Mouse (Mus musculus) intestine, postnatal 0 days (tissue): ENCODE results near the gene Nubp1. TPM values are rescaled to one million over a fixed set of nuclear protein-coding genes. Genes with fewer than 3 reads are reported as not detected.

Experiments used
- ATAC-seq: fragments of 200-750 bp; cut with Nextera tagmentation; 2 replicates; pipeline ENCODE4 v1.8.0; 2017; ENCODE audit warnings: mild to moderate bottlenecking, moderate TSS enrichment, moderate library complexity
- H3K27ac ChIP-seq: fragments of 300-500 bp; sonication (generic); 2 replicates; pipeline ENCODE4 v1.5.1; 2014; ENCODE audit warnings: mild to moderate bottlenecking, low read depth, low read length, moderate library complexity
- H3K27me3 ChIP-seq: fragments of 300-500 bp; sonication (generic); replicated peaks from 2 replicates; pipeline ENCODE4 v1.6.1; 2014; ENCODE audit warnings: low read length, mixed read lengths; ENCODE audit not compliant: control insufficient read depth, insufficient read depth
- H3K36me3 ChIP-seq: fragments of 300-500 bp; sonication (generic); 2 replicates; pipeline ENCODE4 v1.6.1; 2014; ENCODE audit warnings: mild to moderate bottlenecking, moderate library complexity; ENCODE audit not compliant: control insufficient read depth, insufficient read depth
- H3K4me1 ChIP-seq: fragments of 300-500 bp; sonication (generic); replicated peaks from 2 replicates; pipeline ENCODE4 v1.6.1; 2014; ENCODE audit warnings: antibody characterized with exemption, low read length, mixed read lengths; ENCODE audit not compliant: control insufficient read depth, insufficient read depth
- H3K4me2 ChIP-seq: fragments of 300-500 bp; sonication (generic); replicated peaks from 2 replicates; pipeline ENCODE4 v1.6.1; 2014; ENCODE audit warnings: low read depth, mild to moderate bottlenecking, moderate library complexity
- H3K4me3 ChIP-seq: fragments of 300-500 bp; sonication (generic); 2 replicates; pipeline ENCODE4 v1.5.1; 2014; ENCODE audit warnings: low read depth, low read length
- H3K9ac ChIP-seq: fragments of 300-500 bp; sonication (generic); 2 replicates; pipeline ENCODE4 v1.6.1; 2014; ENCODE audit warnings: mild to moderate bottlenecking, low read depth, low read length
- H3K9me3 ChIP-seq: fragments of 300-500 bp; sonication (generic); 2 replicates; pipeline ENCODE4 v1.6.1; 2016; ENCODE audit warnings: mixed run types; ENCODE audit not compliant: control insufficient read depth
- CTCF ChIP-seq: sonication (generic); IDR thresholded peaks from 2 replicates; pipeline ENCODE4 v1.5.1; 2016; ENCODE audit warnings: low read depth, mild to moderate bottlenecking, control low read depth, antibody characterized with exemption, moderate library complexity
- WGBS: fragments of 180-500 bp; shearing (Covaris S2); extraction: QIAGEN DNeasy Blood & Tissue Kit; methylation state at CpG from one replicate; pipeline ENCODE4 v1.1.7; 2014; 5-methylcytosine and 5-hydroxymethylcytosine counted together
- polyA plus RNA-seq: library from polyadenylated mRNA; unstranded; fragments of >200 nt; fragmentation: Nextera tagmentation; extraction: Ambion mirVana; gene quantifications from 2 replicates; pipeline ENCODE4 v1.2.1, GENCODE M21; 2015

Nubp1 gene
- polyA plus RNA-seq, 1 experiment from 2014 or later = 29.6 TPM

DNA sequence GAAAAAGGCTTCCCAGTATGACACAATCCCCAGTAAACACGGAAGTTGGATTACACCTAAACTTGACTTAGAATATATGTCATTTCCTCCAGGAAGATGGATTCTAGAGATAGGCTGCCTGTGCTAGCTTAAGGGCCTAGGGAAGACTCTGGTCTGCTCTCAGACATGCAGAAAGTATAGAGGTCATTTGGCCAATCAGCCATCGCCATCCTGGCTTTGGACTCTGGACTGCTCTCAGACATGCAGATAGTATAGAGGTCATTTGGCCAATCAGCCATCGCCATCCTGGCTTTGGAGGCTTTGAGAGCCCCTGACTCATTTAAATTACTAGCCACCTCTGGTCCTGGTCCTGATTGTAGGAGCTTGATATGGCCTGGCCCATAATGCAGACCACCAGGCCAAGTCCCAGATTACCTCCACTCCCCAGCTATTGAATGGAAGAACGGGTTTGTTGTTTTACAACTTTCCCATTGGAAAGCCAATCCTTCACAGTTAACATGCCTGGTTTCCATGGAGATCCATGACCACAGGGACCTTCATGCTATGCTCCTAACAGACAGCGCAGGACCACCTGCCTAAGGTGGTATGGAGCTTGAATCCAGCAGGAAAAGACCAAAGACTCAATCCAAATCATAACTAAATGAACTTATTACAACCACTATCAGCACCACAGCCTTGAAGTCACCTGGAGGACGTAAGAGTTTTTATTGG is 42.3 kb downstream of the Nubp1 start:
- Histone ChIP-seq H3K9me3 (no peaks in the 10 kb centered on the region), H3K4me1 (peaks cover 12% of the 10 kb centered on the region; the same call in 1 of the 2 replicates), H3K27ac (peak overlapping the region; percentile 67), H3K4me2 (peak overlapping the region; percentile 45), H3K9ac (no peak overlapping the region), H3K4me3 (no peak overlapping the region), H3K36me3 (no peaks in the 10 kb centered on the region), H3K27me3 (no peaks in the 10 kb centered on the region)
- peak; percentile 46; the same call in 1 of the 2 replicates for ATAC-seq
- no peak for TF ChIP-seq CTCF
- WGBS = 43% methylated on average over 6 of the region's 6 CpGs

DNA sequence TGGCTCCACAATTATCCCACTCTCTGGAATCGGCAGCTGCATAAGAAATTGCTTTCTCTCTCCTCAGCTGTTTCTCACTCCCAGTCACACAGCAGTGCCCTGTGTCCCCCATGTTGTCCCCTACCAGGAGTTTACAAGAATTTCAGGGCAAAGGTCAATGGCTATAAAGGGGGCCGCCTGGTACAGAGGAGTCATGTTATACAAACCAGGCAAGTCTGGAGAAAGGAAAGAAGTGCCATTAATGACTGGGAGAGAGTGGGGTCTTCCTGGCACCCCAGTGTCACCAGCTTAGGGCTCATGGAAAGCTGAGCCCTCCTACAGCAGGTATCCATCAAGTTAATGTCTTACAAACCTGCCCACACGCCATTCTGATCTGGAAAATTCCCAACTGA is 42.8 kb downstream of the Nubp1 start:
- Histone ChIP-seq H3K4me2 (peak overlapping the region; percentile 45), H3K27me3 (no peaks in the 10 kb centered on the region), H3K9me3 (no peaks in the 10 kb centered on the region), H3K4me3 (no peak overlapping the region), H3K9ac (no peak overlapping the region), H3K36me3 (no peaks in the 10 kb centered on the region), H3K4me1 (peaks cover 12% of the 10 kb centered on the region; the same call in 1 of the 2 replicates), H3K27ac (peak overlapping the region; percentile 67)
- peak; percentile 83 for ATAC-seq
- 9% methylated on average over 3 of the region's 3 CpGs for WGBS
- no peak for TF ChIP-seq CTCF

DNA sequence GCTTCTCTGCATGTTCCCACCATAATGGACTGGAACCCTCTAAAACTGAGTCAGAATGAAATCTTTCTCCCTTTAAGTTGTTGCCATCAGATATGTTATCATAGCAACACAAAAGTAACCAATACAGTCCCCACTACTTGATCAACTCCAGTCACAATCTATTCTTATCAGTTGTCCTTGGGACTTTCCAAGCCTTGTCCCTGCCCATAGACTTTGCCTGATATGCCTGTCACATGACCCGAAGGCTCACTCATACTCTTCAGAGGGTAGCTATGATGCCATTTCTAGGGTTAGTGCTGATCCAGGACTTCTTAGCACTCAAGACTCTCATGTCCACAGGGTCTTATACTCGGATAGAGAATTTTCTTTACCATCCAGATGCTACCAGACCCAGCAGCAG is 48.4 kb downstream of the Nubp1 start:
- 46% methylated on average over 2 of the region's 2 CpGs for WGBS
- Histone ChIP-seq H3K4me3 (no peak overlapping the region), H3K27ac (0 out of 2 replicates have a peak overlapping the region, but pooled peaks have one; percentile 57), H3K4me2 (no peak overlapping the region), H3K36me3 (no peaks in the 10 kb centered on the region), H3K9me3 (no peaks in the 10 kb centered on the region), H3K27me3 (no peaks in the 10 kb centered on the region), H3K4me1 (peaks cover 9% of the 10 kb centered on the region; the same call in 1 of the 2 replicates), H3K9ac (no peak overlapping the region)
- no peak for TF ChIP-seq CTCF
- peak; percentile 87 for ATAC-seq

DNA sequence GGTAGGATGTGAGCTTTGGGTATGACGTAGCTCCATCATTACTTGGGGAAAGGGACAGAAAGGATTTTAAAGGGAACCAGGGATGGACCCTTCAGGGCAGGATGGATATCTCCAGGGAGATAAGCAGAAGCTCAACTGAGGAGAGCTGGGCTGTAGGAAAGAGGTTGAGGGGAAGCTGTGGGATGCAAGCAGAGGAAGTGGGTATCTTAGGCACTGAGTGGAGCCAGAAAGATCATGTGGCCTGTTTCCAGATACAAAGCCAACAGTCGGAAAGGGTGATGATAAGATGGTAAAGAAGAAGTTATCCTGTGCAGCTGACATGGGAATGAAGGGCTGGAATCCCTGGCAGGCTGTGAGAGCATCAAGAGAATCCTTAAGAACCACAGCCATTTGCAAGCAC is 49.4 kb downstream of the Nubp1 start:
- no peak overlapping the region for H3K4me3 ChIP-seq
- no peaks in the 10 kb centered on the region for H3K36me3 ChIP-seq
- WGBS = 85% methylated on average over 2 of the region's 2 CpGs
- TF ChIP-seq CTCF = no peak
- no peak for ATAC-seq
- no peaks in the 10 kb centered on the region for H3K27me3 ChIP-seq
- no peaks in the 10 kb centered on the region for H3K9me3 ChIP-seq
- peaks cover 4% of the 10 kb centered on the region; the same call in 1 of the 2 replicates for H3K4me1 ChIP-seq
- no peak overlapping the region for H3K27ac ChIP-seq
- no peak overlapping the region for H3K4me2 ChIP-seq
- no peak overlapping the region for H3K9ac ChIP-seq

DNA sequence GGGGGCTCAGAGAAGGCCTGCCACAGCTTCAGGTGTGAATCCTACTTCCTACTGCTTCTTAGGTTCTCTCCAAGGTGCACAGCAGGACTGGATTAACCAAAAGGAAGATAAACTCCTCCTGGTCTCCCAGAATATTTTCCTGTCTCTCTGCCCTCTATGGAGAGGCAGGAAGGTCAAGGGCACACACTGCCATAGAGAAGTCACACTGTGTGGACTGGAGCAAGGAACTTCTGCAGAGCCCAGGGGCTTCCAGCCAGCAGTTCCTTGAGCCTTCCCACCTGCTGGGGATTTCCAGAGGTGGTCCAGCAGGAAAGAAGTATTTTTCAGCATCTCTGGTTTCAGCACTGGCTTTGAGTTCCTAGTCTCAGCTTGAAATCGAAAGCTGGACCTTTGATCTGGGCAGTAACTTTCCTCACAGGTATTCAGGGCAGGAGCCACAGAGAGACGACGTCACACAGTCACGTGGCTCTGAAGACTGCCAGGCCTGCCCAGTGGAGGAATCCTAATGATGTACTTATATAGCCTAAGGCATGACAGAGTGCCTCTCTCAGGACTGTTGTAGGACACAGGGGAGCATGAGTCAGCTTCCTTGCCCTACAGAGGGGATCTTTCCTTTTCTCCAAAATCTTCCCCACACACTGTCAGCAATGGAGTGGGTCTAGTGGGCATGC is 53.4 kb downstream of the Nubp1 start:
- 9% methylated on average over 4 of the region's 4 CpGs for WGBS
- Histone ChIP-seq H3K9ac (no peak overlapping the region), H3K36me3 (no peaks in the 10 kb centered on the region), H3K27ac (no peak overlapping the region), H3K4me2 (no peak overlapping the region), H3K4me3 (no peak overlapping the region), H3K27me3 (no peaks in the 10 kb centered on the region), H3K9me3 (no peaks in the 10 kb centered on the region), H3K4me1 (no peaks in the 10 kb centered on the region; the same call in 1 of the 2 replicates)
- ATAC-seq = peak; percentile 98
- TF ChIP-seq CTCF = no peak

DNA sequence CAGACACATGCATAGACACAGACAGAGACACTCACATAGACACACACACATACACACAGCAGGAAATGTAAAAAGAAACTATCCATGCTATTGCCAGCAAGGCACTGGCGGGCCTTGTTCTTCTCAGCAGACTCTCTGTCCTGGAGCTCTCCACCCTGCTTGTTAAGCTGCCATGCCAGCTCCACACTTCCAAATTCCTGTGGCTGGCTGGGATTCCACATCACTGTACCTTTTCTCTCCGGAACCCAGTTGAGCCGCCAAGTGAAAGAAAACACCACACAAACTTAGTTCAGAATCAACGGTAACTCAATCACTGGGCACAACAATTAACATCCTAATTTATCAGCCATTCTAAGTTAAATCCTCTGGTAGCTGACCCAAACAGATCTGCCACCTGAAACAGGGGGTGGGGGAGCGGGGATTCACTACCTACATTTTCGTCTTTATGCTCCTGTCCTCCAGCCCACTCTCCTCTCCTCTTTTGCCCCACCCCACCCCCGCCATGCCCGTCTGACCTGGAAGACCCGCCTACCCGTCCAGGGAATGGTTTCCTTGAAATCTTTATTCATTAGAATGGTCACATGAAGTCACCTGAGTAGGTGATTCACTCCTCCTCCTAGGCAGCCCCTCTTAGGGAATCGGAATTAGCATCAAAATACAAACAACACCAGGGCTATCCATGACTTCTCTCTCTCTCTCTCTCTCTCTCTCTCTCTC is 55.8 kb downstream of the Nubp1 start:
- H3K4me2 ChIP-seq = no peak overlapping the region
- H3K27me3 ChIP-seq = no peaks in the 10 kb centered on the region
- ATAC-seq = no peak
- no peak overlapping the region for H3K27ac ChIP-seq
- H3K9me3 ChIP-seq = no peaks in the 10 kb centered on the region
- no peak overlapping the region for H3K9ac ChIP-seq
- H3K4me1 ChIP-seq = 0 out of 2 replicates have a peak, but pooled peaks cover 1% of the 10 kb centered on the region
- H3K4me3 ChIP-seq = no peak overlapping the region
- H3K36me3 ChIP-seq = no peaks in the 10 kb centered on the region
- WGBS = 46% methylated on average over 11 of the region's 11 CpGs
- TF ChIP-seq CTCF = no peak
